Mouse (Mus musculus) C2C12 (cell line): ENCODE results near the gene Slmap.

Source experiments
- CEBPB ChIP-seq: IDR thresholded peaks from one replicate; pipeline ENCODE4 v1.6.1; 2011; ENCODE audit warnings: low read depth, mild to moderate bottlenecking, control low read depth, moderate library complexity
- CTCF ChIP-seq: IDR thresholded peaks from one replicate; pipeline ENCODE4 v1.5.1; 2011; ENCODE audit not compliant: control insufficient read depth, insufficient read depth, insufficient read length
- FOSL1 ChIP-seq: IDR thresholded peaks from one replicate; pipeline ENCODE4 v1.8.0; 2011; ENCODE audit warnings: mild to moderate bottlenecking, low read length; ENCODE audit not compliant: poor library complexity, insufficient read depth, severe bottlenecking
- MAX ChIP-seq: IDR thresholded peaks from one replicate; pipeline ENCODE4 v1.6.1; 2011; ENCODE audit warnings: mild to moderate bottlenecking, control low read depth
- MYOD1 ChIP-seq: IDR thresholded peaks from one replicate; pipeline ENCODE4 v1.6.1; 2011; ENCODE audit warnings: low read depth; ENCODE audit not compliant: control insufficient read depth, insufficient read length
- MYOG ChIP-seq: IDR thresholded peaks from one replicate; pipeline ENCODE4 v1.6.1; 2011; ENCODE audit not compliant: control insufficient read depth, insufficient read length; ENCODE audit errors: extremely low read depth
- USF1 ChIP-seq: IDR thresholded peaks from one replicate; pipeline ENCODE4 v1.6.1; 2011; ENCODE audit warnings: low read depth, mild to moderate bottlenecking, control low read depth, moderate library complexity

- no peak for TF ChIP-seq MYOG
- TF ChIP-seq CTCF: no peak
- no peak for TF ChIP-seq USF1
- no peak for TF ChIP-seq MYOD1
- TF ChIP-seq MAX: no peak
- no peak for TF ChIP-seq CEBPB
- no peak for TF ChIP-seq FOSL1
Measured at GRCm38 (mm10) chr14:26420231-26420630, 114.5 kb downstream of the Slmap start.
